27 mouse cellular contexts compared by ENCODE assay signal in genomic region chr13:43992968-43993367, GRCm38 (mm10).
DNase-seq lines count a peak whose midpoint lies in the region; ATAC-seq and TF ChIP-seq lines count a peak whose summit lies in the region.
"Had no signal": no experiment of that assay in that cellular context is flagged by ENCODE, and none has a peak within 500 bp of the region (broad histone marks: within the 10 kb centered on the region; RNA-seq: fewer than 3 reads in every experiment).

No protein-coding gene starts in this region.

- TF ChIP-seq EP300 in lung, postnatal 0 days (IDR thresholded peaks at IDR 0.05): no peak

- peak; percentile 39 for DNase-seq in kidney, adult 11 months
- DNase-seq in kidney, postnatal 4 days: no peak
- DNase-seq in urinary bladder, postnatal 36 days (ENCODE audit: low spot score in 2 of 2): peak; percentile 27 to 29
- no peak for DNase-seq in urinary bladder, postnatal 25 days (ENCODE audit: low spot score)
- DNase-seq in lung, postnatal 0 days (ENCODE audit: low spot score): peak; percentile 91
- no peak for DNase-seq in cerebellum, adult 18-20 months
- DNase-seq: cerebellum, adult 11 months; cerebellum, postnatal 10 days; gastrocnemius, postnatal 14 days; heart, adult 18-20 months; heart, postnatal 14 days; layer of hippocampus, adult 9-11 months; left cerebral cortex, postnatal 4 days; midbrain, embryonic 14.5 days; right cerebral cortex, postnatal 14 days; thymus, adult 2 months; thymus, postnatal 4 days had no signal

- no peak overlapping the region for H3K4me2 ChIP-seq in lung, postnatal 0 days (replicated peaks; ENCODE audit: low read depth, low read length)
- no peak overlapping the region for H3K4me2 ChIP-seq in hindbrain, embryonic 13.5 days
- H3K4me2 ChIP-seq: heart, embryonic 13.5 days; limb, embryonic 15.5 days; neural tube, embryonic 12.5 days had no signal

- no peaks in the 10 kb centered on the region for H3K9me3 ChIP-seq in lung, postnatal 0 days (ENCODE audit: low read length)
- H3K9me3 ChIP-seq in hindbrain, embryonic 13.5 days: no peaks in the 10 kb centered on the region
- H3K9me3 ChIP-seq: forebrain, embryonic 10.5 days; heart, embryonic 13.5 days; limb, embryonic 15.5 days had no signal

- H3K27me3 ChIP-seq in lung, postnatal 0 days (replicated peaks; ENCODE audit: insufficient read depth, low read length): no peaks in the 10 kb centered on the region
- H3K27me3 ChIP-seq in hindbrain, embryonic 13.5 days: peaks cover 5% of the 10 kb centered on the region; the same call in 1 of the 2 replicates
- H3K27me3 ChIP-seq: heart, embryonic 13.5 days; limb, embryonic 15.5 days; neural tube, embryonic 12.5 days; Patski had no signal

- ATAC-seq in lung, postnatal 0 days: peak; percentile 88
- ATAC-seq in hindbrain, embryonic 13.5 days (ENCODE audit: low FRiP score): no peak
- ATAC-seq in CD4-positive, CD25-positive, alpha-beta regulatory T cell, adult 4 months: no peak
- ATAC-seq: forebrain, embryonic 16.5 days; Patski had no signal

- no peak overlapping the region for H3K27ac ChIP-seq in lung, postnatal 0 days (ENCODE audit: low read length)
- H3K27ac ChIP-seq in hindbrain, embryonic 13.5 days: no peak overlapping the region
- H3K27ac ChIP-seq: forebrain, embryonic 10.5 days; heart, embryonic 13.5 days; left cerebral cortex, adult 2 months; limb, embryonic 15.5 days; neural tube, embryonic 12.5 days; stomach, postnatal 0 days had no signal

- TF ChIP-seq CTCF in lung, postnatal 0 days (IDR thresholded peaks at IDR 0.05): no peak

- H3K4me1 ChIP-seq in lung, postnatal 0 days (ENCODE audit: insufficient read depth, low read depth, low read length): peaks cover 6% of the 10 kb centered on the region; the same call in 1 of the 2 replicates
- peaks cover 23% of the 10 kb centered on the region for H3K4me1 ChIP-seq in hindbrain, embryonic 13.5 days (replicated peaks)

- H3K36me3 ChIP-seq in lung, postnatal 0 days (ENCODE audit: insufficient read depth, low read length): no peaks in the 10 kb centered on the region
- no peaks in the 10 kb centered on the region for H3K36me3 ChIP-seq in hindbrain, embryonic 13.5 days
- H3K36me3 ChIP-seq: forebrain, embryonic 10.5 days; heart, embryonic 13.5 days; limb, embryonic 15.5 days; neural tube, embryonic 12.5 days had no signal

- H3K4me3 ChIP-seq in lung, postnatal 0 days (ENCODE audit: low read depth, low read length): no peak overlapping the region
- H3K4me3 ChIP-seq in hindbrain, embryonic 13.5 days: no peak overlapping the region
- H3K4me3 ChIP-seq: forebrain, embryonic 10.5 days; heart, embryonic 13.5 days; left cerebral cortex, adult 2 months; limb, embryonic 15.5 days; neural tube, embryonic 12.5 days had no signal

- no peak overlapping the region for H3K9ac ChIP-seq in lung, postnatal 0 days (replicated peaks; ENCODE audit: low read depth)
- H3K9ac ChIP-seq in hindbrain, embryonic 13.5 days: no peak overlapping the region
- H3K9ac ChIP-seq: heart, embryonic 13.5 days; limb, embryonic 15.5 days; neural tube, embryonic 12.5 days had no signal

Comparison
In these comparisons a context has a peak if more than half of its experiments do, and no peak if none do; other contexts are left out.
1. DNase-seq: peak in kidney, adult 11 months (single experiment), urinary bladder, postnatal 36 days (2 of 2) and lung, postnatal 0 days (single experiment); none in kidney, postnatal 4 days (0 of 2), urinary bladder, postnatal 25 days (single experiment) and cerebellum, adult 18-20 months (0 of 2).